Mouse (Mus musculus): ENCODE data around the gene Adk. TPM values are rescaled to one million over a fixed set of nuclear protein-coding genes. Genes with fewer than 3 reads are reported as not detected.

Gene Adk
- polyA plus RNA-seq, 2 experiments, result 56.9 to 180 TPM

- Histone ChIP-seq H3K4me3 (ENCODE audit: insufficient read depth in 1 of 2, low read depth in 2 of 2, low read length in 2 of 2) (no peak overlapping the region), H3K9ac (replicated peaks) (no peak overlapping the region), H3K27ac (no peak overlapping the region), H3K4me2 (ENCODE audit: low read depth) (no peak overlapping the region), H3K9me3 (ENCODE audit: control insufficient read depth, low read length) (no peaks in the 10 kb centered on the region), H3K27me3 (ENCODE audit: control insufficient read depth, insufficient read depth, low read length) (no peaks in the 10 kb centered on the region), H3K4me1 (replicated peaks; ENCODE audit: control insufficient read depth in 2 of 2, insufficient read depth in 2 of 2, low read length in 1 of 2) (0 out of 4 replicates have a peak, but pooled peaks cover 0 to 3% of the 10 kb centered on the region in 2 experiments), H3K36me3 (replicated peaks; ENCODE audit: control insufficient read depth, insufficient read depth, low read depth) (no peaks in the 10 kb centered on the region)
- WGBS (ENCODE audit: insufficient replicate concordance), result 11% methylated on average over 1 of the region's 1 CpGs
- no peak for DNase-seq (ENCODE audit: low read depth in 3 of 3, low spot score in 3 of 3)
- TF ChIP-seq EP300 (IDR thresholded peaks at IDR 0.05; ENCODE audit: low read depth) (no peak), CTCF (IDR thresholded peaks at IDR 0.05; ENCODE audit: low read depth) (no peak)
- ATAC-seq (ENCODE audit: insufficient read depth), result no peak
These were observed 223.4 kb downstream of the Adk start for GRCm38 (mm10) chr14:21275786-21276185.

GRCm38 (mm10) chr14:21278290-21278689 is 225.9 kb downstream of the Adk start:
- DNase-seq (ENCODE audit: low read depth in 3 of 3, low spot score in 3 of 3) (no peak), ATAC-seq (ENCODE audit: insufficient read depth) (no peak)
- Histone ChIP-seq H3K4me2 (ENCODE audit: low read depth) (no peak overlapping the region), H3K4me1 (replicated peaks; ENCODE audit: control insufficient read depth in 2 of 2, insufficient read depth in 2 of 2, low read length in 1 of 2) (0 out of 4 replicates have a peak, but pooled peaks cover 0 to 3% of the 10 kb centered on the region in 2 experiments), H3K9me3 (ENCODE audit: control insufficient read depth, low read length) (no peaks in the 10 kb centered on the region), H3K4me3 (ENCODE audit: insufficient read depth in 1 of 2, low read depth in 2 of 2, low read length in 2 of 2) (no peak overlapping the region), H3K36me3 (replicated peaks; ENCODE audit: control insufficient read depth, insufficient read depth, low read depth) (no peaks in the 10 kb centered on the region), H3K27ac (no peak overlapping the region), H3K9ac (replicated peaks) (no peak overlapping the region), H3K27me3 (ENCODE audit: control insufficient read depth, insufficient read depth, low read length) (no peaks in the 10 kb centered on the region)
- no peak for TF ChIP-seq EP300 (IDR thresholded peaks at IDR 0.05; ENCODE audit: low read depth)
- no peak for TF ChIP-seq CTCF (IDR thresholded peaks at IDR 0.05; ENCODE audit: low read depth)
- WGBS (ENCODE audit: insufficient replicate concordance), result 77% methylated on average over 2 of the region's 2 CpGs

DNA sequence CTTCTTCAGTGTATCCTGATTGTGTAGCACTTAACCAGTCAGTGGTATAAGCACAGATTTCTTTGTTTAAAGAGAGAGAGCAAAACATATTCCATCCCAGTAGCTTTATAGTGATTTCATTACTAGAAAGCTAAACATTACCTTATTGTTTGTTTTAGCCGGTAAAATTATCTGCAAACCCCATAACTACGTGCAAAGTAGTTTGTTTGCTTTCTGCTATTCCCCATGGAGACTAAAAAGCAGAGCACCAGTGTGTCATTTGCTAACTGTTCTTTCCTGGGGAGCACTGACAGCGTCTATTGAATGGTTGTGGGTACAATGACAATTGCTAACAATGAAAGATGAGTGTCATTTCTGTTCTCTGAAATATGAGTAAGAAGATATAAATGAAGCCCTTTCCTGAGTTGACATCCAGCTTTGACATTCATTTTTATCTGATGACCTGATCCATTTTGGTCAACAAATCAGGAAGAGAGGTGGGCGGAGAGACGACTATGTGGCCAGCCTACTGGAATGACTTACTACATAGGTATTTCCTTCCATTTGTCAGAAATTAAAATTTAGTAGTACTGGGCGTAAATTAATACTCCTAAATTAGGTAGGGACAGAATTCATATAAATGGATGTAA is 226.6 kb downstream of the Adk start:
- Histone ChIP-seq H3K4me1 (replicated peaks; ENCODE audit: control insufficient read depth in 2 of 2, insufficient read depth in 2 of 2, low read length in 1 of 2) (0 out of 4 replicates have a peak, but pooled peaks cover 0 to 3% of the 10 kb centered on the region in 2 experiments), H3K4me3 (ENCODE audit: insufficient read depth in 1 of 2, low read depth in 2 of 2, low read length in 2 of 2) (no peak overlapping the region), H3K36me3 (replicated peaks; ENCODE audit: control insufficient read depth, insufficient read depth, low read depth) (no peaks in the 10 kb centered on the region), H3K9ac (replicated peaks) (no peak overlapping the region), H3K9me3 (ENCODE audit: control insufficient read depth, low read length) (no peaks in the 10 kb centered on the region), H3K4me2 (ENCODE audit: low read depth) (no peak overlapping the region), H3K27ac (no peak overlapping the region), H3K27me3 (ENCODE audit: control insufficient read depth, insufficient read depth, low read length) (no peaks in the 10 kb centered on the region)
- DNase-seq (ENCODE audit: low read depth in 3 of 3, low spot score in 3 of 3) (no peak), ATAC-seq (ENCODE audit: insufficient read depth) (no peak)
- no peak for TF ChIP-seq CTCF (IDR thresholded peaks at IDR 0.05; ENCODE audit: low read depth)
- TF ChIP-seq EP300 (IDR thresholded peaks at IDR 0.05; ENCODE audit: low read depth), result no peak
- 57% methylated on average over 6 of the region's 6 CpGs for WGBS (ENCODE audit: insufficient replicate concordance)

- no peak overlapping the region for H3K4me2 ChIP-seq (ENCODE audit: low read depth)
- H3K4me1 ChIP-seq (replicated peaks; ENCODE audit: control insufficient read depth in 2 of 2, insufficient read depth in 2 of 2, low read length in 1 of 2), result 0 out of 4 replicates have a peak, but pooled peaks cover 0 to 3% of the 10 kb centered on the region in 2 experiments
- ATAC-seq (ENCODE audit: insufficient read depth) (no peak), DNase-seq (ENCODE audit: low read depth in 3 of 3, low spot score in 3 of 3) (no peak)
- no peak overlapping the region for H3K4me3 ChIP-seq (ENCODE audit: insufficient read depth in 1 of 2, low read depth in 2 of 2, low read length in 2 of 2)
- TF ChIP-seq CTCF (IDR thresholded peaks at IDR 0.05; ENCODE audit: low read depth) (no peak), EP300 (IDR thresholded peaks at IDR 0.05; ENCODE audit: low read depth) (no peak)
- H3K27ac ChIP-seq, result no peak overlapping the region
- no peaks in the 10 kb centered on the region for H3K9me3 ChIP-seq (ENCODE audit: control insufficient read depth, low read length)
- 36% methylated on average over 3 of the region's 3 CpGs for WGBS (ENCODE audit: insufficient replicate concordance)
- no peaks in the 10 kb centered on the region for H3K36me3 ChIP-seq (replicated peaks; ENCODE audit: control insufficient read depth, insufficient read depth, low read depth)
- no peaks in the 10 kb centered on the region for H3K27me3 ChIP-seq (ENCODE audit: control insufficient read depth, insufficient read depth, low read length)
- no peak overlapping the region for H3K9ac ChIP-seq (replicated peaks)
These were observed 228.1 kb downstream of the Adk start for GRCm38 (mm10) chr14:21280451-21280850.

DNA sequence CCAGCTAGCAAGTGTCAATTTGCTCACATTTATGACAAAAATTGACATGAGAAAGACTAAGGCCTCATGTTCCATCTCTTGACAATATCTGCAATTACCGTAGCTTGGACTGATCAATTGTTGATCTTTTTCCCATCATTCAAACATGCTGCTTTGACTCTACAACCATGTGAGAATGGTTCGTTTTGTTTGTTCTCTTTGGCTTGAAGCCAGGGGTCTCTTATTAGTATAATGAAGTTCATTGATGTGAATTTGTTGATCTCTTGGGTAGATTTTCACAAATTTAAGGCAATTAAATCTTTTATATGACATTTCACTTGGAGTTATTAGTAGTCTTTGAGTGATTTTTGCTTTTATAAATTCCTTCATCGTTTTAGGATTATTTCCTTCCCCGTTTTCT is 229.1 kb downstream of the Adk start:
- H3K4me2 ChIP-seq (ENCODE audit: low read depth), result no peak overlapping the region
- no peak overlapping the region for H3K27ac ChIP-seq
- ATAC-seq (ENCODE audit: insufficient read depth) (no peak), DNase-seq (ENCODE audit: low read depth in 3 of 3, low spot score in 3 of 3) (no peak)
- TF ChIP-seq EP300 (IDR thresholded peaks at IDR 0.05; ENCODE audit: low read depth), result no peak
- TF ChIP-seq CTCF (IDR thresholded peaks at IDR 0.05; ENCODE audit: low read depth), result no peak
- no peaks in the 10 kb centered on the region for H3K36me3 ChIP-seq (replicated peaks; ENCODE audit: control insufficient read depth, insufficient read depth, low read depth)
- H3K27me3 ChIP-seq (ENCODE audit: control insufficient read depth, insufficient read depth, low read length), result no peaks in the 10 kb centered on the region
- no peaks in the 10 kb centered on the region for H3K9me3 ChIP-seq (ENCODE audit: control insufficient read depth, low read length)
- H3K4me1 ChIP-seq (replicated peaks; ENCODE audit: control insufficient read depth in 2 of 2, insufficient read depth in 2 of 2, low read length in 1 of 2), result 0 out of 4 replicates have a peak, but pooled peaks cover 0 to 3% of the 10 kb centered on the region in 2 experiments
- H3K9ac ChIP-seq (replicated peaks), result no peak overlapping the region
- WGBS (ENCODE audit: insufficient replicate concordance), result 84% methylated on average over 4 of the region's 4 CpGs
- H3K4me3 ChIP-seq (ENCODE audit: insufficient read depth in 1 of 2, low read depth in 2 of 2, low read length in 2 of 2), result no peak overlapping the region

Measured in liver, embryonic 14.5 days (tissue).